Mouse (Mus musculus) lung, embryonic 15.5 days (tissue): ENCODE data around the gene Tusc2. TPM values are rescaled to one million over a fixed set of nuclear protein-coding genes. Genes with fewer than 3 reads are reported as not detected.
A peak's percentile ranks its signal among the peaks of the same experiment; 100 is the strongest.

Experiments
- ATAC-seq: fragments of 200-750 bp; cut with Nextera tagmentation; 2 replicates; pipeline ENCODE4 v1.8.0; 2017; ENCODE audit warnings: moderate number of reproducible peaks, borderline replicate concordance; ENCODE audit not compliant: low FRiP score, low TSS enrichment; ENCODE audit errors: extremely low read depth
- H3K27ac ChIP-seq: fragments of 300-500 bp; sonication (generic); 2 replicates; pipeline ENCODE4 v1.5.1; 2015; ENCODE audit warnings: moderate library complexity, mild to moderate bottlenecking, inconsistent platforms
- H3K27me3 ChIP-seq: fragments of 300-500 bp; sonication (generic); 2 replicates; pipeline ENCODE4 v1.6.1; 2015; ENCODE audit warnings: inconsistent platforms
- H3K36me3 ChIP-seq: fragments of 300-500 bp; sonication (generic); 2 replicates; pipeline ENCODE4 v1.6.1; 2015; ENCODE audit warnings: inconsistent platforms
- H3K4me1 ChIP-seq: fragments of 300-500 bp; sonication (generic); 2 replicates; pipeline ENCODE4 v1.6.1; 2015; ENCODE audit warnings: inconsistent platforms
- H3K4me2 ChIP-seq: fragments of 300-500 bp; sonication (generic); 2 replicates; pipeline ENCODE4 v1.6.1; 2015; ENCODE audit warnings: inconsistent platforms, mild to moderate bottlenecking, moderate library complexity
- H3K4me3 ChIP-seq: fragments of 300-500 bp; sonication (generic); 2 replicates; pipeline ENCODE4 v1.5.1; 2015; ENCODE audit warnings: mild to moderate bottlenecking, inconsistent platforms
- H3K9ac ChIP-seq: fragments of 300-500 bp; sonication (generic); 2 replicates; pipeline ENCODE4 v1.6.1; 2015; ENCODE audit warnings: inconsistent platforms
- H3K9me3 ChIP-seq: fragments of 300-500 bp; sonication (generic); 2 replicates; pipeline ENCODE4 v1.6.1; 2016; ENCODE audit warnings: inconsistent platforms
- WGBS: fragments of 180-500 bp; shearing (Covaris S2); methylation state at CpG from one replicate; pipeline ENCODE4 v1.1.7; 2015; 5-methylcytosine and 5-hydroxymethylcytosine counted together
- polyA plus RNA-seq: library from polyadenylated mRNA; unstranded; fragments of >200 nt; fragmentation: Nextera tagmentation; extraction: Ambion mirVana; gene quantifications from 2 replicates; pipeline ENCODE4 v1.2.1, GENCODE M21; 2015

Gene Tusc2
- polyA plus RNA-seq, 1 experiment from 2014 or later: 37.7 TPM

DNA sequence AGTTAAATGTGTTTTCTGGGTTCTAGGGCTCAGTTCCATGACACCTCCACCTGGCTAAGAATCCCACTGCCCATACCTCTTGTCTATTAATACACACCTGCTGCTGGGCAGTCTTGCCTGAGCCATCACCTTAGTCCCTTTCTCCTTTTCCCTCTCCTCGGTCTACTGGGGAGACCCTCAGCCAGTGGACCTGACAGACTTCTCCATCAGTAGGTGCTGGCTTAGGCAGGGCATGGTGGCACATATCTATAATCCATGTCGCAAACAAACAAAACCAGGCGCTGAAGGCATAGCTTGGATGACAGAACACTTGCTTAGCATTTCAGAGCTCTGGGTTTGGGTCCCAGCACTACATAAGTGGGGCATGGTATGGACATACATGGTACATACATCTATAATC, 24.3 kb upstream of the Tusc2 start:
- Histone ChIP-seq H3K36me3 (peaks cover 28% of the 10 kb centered on the region), H3K27me3 (no peaks in the 10 kb centered on the region), H3K4me2 (no peak overlapping the region), H3K4me1 (peaks cover 42% of the 10 kb centered on the region), H3K9ac (no peak overlapping the region), H3K4me3 (no peak overlapping the region), H3K27ac (no peak overlapping the region), H3K9me3 (no peaks in the 10 kb centered on the region)
- 91% methylated on average over 3 of the region's 3 CpGs for WGBS
- no peak for ATAC-seq

DNA sequence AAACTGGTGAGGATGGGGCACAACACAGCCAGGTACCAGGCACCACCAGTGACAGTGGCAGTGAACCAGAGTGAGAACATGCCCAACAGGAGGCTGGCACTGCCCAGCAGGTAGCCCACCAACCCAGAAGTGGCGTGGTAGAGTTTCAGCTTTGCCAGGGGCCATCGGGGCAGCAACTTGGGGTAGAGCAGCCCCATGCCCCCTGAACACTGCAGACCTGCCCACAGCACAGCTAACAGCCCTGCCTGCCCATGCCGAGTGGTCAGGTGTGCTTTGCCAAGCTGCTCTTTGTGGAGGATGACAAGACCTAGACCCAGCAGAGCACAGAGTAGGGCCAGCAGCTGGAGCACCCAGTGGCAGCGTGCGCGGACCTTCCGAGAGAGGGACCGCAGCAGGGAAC, 23.1 kb upstream of the Tusc2 start:
- H3K9me3 ChIP-seq: no peaks in the 10 kb centered on the region
- H3K36me3 ChIP-seq: peaks cover 34% of the 10 kb centered on the region
- H3K9ac ChIP-seq: no peak overlapping the region
- no peak for ATAC-seq
- WGBS: 91% methylated on average over 8 of the region's 8 CpGs
- H3K27ac ChIP-seq: no peak overlapping the region
- H3K4me2 ChIP-seq: no peak overlapping the region
- no peaks in the 10 kb centered on the region for H3K27me3 ChIP-seq
- no peak overlapping the region for H3K4me3 ChIP-seq
- H3K4me1 ChIP-seq: peaks cover 42% of the 10 kb centered on the region

DNA sequence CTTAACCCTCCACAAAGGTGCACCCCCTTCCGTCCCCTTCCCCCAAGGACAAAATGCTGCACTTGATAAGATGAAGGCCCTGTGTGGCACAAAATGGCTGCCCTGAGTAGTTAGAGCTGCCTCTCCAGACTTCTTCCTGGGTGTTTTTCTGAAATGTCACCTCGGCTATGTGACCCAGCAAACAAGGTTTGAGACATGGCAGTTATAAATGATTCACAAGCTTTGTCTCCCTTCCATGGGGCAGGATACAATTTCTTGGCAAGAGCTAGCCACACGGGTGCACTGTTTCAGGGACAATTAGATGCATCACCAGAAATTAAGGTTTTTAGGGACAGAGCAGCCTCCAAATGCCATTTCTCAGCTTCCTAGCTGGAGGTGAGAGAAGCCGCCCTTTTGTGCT, 22.6 kb upstream of the Tusc2 start:
- 61% methylated on average over 4 of the region's 4 CpGs for WGBS
- H3K4me1 ChIP-seq: peaks cover 37% of the 10 kb centered on the region
- H3K4me3 ChIP-seq: 0 out of 2 replicates have a peak overlapping the region, but pooled peaks have one; percentile 83
- H3K36me3 ChIP-seq: peaks cover 37% of the 10 kb centered on the region
- ATAC-seq: no peak
- no peaks in the 10 kb centered on the region for H3K9me3 ChIP-seq
- peak overlapping the region; percentile 84; the same call in 1 of the 2 replicates for H3K4me2 ChIP-seq
- H3K9ac ChIP-seq: no peak overlapping the region
- no peaks in the 10 kb centered on the region for H3K27me3 ChIP-seq
- H3K27ac ChIP-seq: no peak overlapping the region

DNA sequence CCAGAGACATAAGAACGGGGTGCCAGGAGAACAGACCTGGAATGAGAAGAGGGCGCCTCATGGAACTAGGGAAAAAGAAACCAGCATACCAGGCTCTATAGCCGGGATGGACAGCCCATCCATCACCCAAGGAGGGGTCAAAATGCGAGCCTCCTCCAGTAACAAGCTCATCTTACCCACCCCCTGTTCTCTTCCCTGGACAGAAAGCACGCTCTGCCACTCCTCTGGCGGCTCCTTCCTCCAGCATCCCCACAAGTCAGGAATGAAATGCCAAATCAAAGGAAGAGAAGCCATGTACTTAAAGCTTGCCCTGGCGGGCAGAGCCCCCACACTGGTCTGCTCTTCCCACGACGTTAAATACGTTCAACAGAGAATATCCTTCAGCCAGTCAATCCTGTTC, 22.1 kb upstream of the Tusc2 start:
- Histone ChIP-seq H3K4me2 (peak overlapping the region; percentile 84), H3K27ac (no peak overlapping the region), H3K9me3 (no peaks in the 10 kb centered on the region), H3K4me3 (peak overlapping the region; percentile 83), H3K4me1 (peaks cover 31% of the 10 kb centered on the region), H3K36me3 (peaks cover 37% of the 10 kb centered on the region), H3K9ac (0 out of 2 replicates have a peak overlapping the region, but pooled peaks have one; percentile 52), H3K27me3 (no peaks in the 10 kb centered on the region)
- no peak for ATAC-seq
- 21% methylated on average over 10 of the region's 10 CpGs for WGBS

DNA sequence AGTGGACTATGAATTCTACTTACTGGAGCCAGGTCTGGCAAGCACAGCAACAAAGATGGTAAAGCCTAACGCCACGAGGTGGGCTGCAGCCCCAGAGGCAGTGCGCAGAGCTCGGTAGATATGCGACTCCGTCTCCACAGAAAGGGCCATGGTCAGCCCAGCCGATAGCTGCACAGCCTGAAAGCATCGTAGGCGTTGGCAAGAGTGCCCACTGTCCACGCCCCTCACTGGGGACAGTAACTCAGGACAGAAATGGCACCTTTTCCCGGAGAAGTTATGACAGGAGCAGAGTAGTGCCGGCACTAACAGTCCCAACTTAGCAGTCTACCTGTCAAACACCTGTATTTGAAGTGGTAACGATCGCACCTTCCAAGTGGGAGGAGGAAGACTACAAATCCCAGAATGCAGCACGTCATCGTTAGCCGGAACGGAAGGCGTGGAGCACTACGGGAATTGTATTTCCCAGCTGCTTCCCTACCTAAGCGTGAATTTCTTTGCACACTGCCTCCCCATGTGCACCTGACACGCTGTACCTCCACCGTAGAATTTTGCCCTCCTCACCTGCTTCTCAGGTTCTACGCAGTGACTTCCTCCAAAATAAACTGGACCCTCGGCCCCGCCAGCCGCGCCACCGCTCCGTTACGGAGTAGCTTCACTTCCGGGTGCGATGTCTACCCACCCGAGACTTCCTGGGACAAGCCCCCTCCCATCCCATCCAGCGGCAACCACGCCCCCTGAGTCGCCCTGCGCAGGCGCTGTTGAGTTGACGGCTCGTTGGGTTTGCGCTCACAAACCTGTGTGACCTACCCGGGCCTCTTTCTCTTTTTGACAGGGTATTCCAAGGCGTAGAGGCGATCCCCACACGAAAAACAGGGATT, 21.3 kb upstream of the Tusc2 start, which contains the start of the genes Cyb561d2 and Nprl2:
Cyb561d2 (minus strand) TSS at position 720 of the 878 bp plus-strand sequence.
Nprl2 (plus strand) TSS at position 753 of the 878 bp plus-strand sequence.
- Histone ChIP-seq H3K4me3 (peak within 1 kb of the TSS; percentile 83), H3K27ac (peak within 1 kb of the TSS; percentile 75), H3K27me3 (no peaks in the 10 kb centered on the region), H3K9ac (peak within 1 kb of the TSS; percentile 61), H3K9me3 (no peaks in the 10 kb centered on the region), H3K4me1 (peaks cover 29% of the 10 kb centered on the region), H3K4me2 (peak within 1 kb of the TSS; percentile 84), H3K36me3 (peaks cover 37% of the 10 kb centered on the region)
- under 1% methylated on average over 46 of the region's 46 CpGs for WGBS
- peak; percentile 87 for ATAC-seq

DNA sequence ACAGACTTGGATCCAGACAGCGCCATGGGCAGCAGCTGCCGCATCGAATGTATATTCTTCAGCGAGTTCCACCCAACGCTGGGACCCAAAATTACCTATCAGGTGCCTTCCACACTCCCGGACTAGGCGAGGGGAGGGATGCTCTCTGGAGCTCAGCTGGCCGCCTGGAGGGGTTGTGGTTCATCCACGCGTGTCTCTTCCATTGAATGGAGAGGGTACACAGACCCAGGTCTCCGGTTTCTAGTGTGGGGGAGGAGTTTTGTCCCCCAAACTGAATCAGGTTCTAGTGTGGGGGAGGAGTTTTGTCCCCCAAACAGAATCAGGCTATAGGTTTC, 20.7 kb upstream of the Tusc2 start:
- Histone ChIP-seq H3K4me1 (peaks cover 29% of the 10 kb centered on the region), H3K9me3 (no peaks in the 10 kb centered on the region), H3K27me3 (no peaks in the 10 kb centered on the region), H3K36me3 (peaks cover 35% of the 10 kb centered on the region), H3K4me3 (peak overlapping the region; percentile 83), H3K9ac (peak overlapping the region; percentile 61), H3K4me2 (peak overlapping the region; percentile 84), H3K27ac (no peak overlapping the region; the same call in 1 of the 2 replicates)
- peak; percentile 2; the same call in 1 of the 2 replicates for ATAC-seq
- WGBS: 1% methylated on average over 11 of the region's 11 CpGs

DNA sequence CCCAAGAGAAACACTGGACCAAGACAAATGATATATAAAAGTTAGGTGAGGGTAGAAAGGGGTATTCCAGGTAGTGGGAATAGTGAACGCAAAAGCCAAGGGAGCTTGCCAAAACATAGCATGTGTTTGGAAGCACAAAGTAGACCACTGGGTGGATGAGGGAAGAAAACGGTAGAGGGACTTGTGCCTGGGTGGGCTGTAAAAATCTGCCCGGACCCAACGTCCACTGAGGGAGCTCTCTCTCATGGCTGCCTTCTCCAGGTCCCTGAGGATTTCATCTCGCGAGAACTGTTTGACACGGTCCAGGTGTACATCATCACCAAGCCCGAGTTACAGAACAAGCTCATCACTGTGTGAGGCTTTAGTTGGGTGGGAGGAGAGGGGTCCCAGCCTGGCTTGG, 20.3 kb upstream of the Tusc2 start:
- no peak overlapping the region for H3K27ac ChIP-seq
- H3K4me3 ChIP-seq: peak overlapping the region; percentile 83
- no peak for ATAC-seq
- H3K9ac ChIP-seq: peak overlapping the region; percentile 61
- H3K9me3 ChIP-seq: no peaks in the 10 kb centered on the region
- H3K36me3 ChIP-seq: peaks cover 32% of the 10 kb centered on the region
- H3K27me3 ChIP-seq: no peaks in the 10 kb centered on the region
- H3K4me2 ChIP-seq: peak overlapping the region; percentile 84
- 24% methylated on average over 8 of the region's 8 CpGs for WGBS
- H3K4me1 ChIP-seq: peaks cover 33% of the 10 kb centered on the region

DNA sequence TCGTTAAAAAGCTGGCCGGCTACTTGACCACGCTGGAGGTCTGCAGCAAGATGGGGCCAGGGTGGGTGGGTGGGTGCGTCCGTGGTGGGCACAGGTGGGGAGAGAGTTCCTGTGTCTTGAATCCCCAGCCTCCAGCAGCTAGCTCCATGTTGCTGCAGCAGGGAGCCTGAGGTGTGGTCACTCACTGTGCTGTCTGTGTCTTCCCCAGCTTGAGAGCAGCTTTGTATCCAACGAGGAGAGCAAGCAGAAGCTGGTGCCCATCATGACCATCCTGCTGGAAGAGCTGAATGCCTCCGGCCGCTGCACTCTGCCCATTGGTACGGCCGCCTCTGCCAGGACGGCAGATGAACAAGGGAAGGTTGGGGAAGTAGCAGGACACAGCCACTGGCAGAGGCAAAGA, 19.8 kb upstream of the Tusc2 start:
- Histone ChIP-seq H3K9me3 (no peaks in the 10 kb centered on the region), H3K4me3 (no peak overlapping the region), H3K27ac (no peak overlapping the region), H3K9ac (no peak overlapping the region), H3K36me3 (peaks cover 26% of the 10 kb centered on the region), H3K27me3 (no peaks in the 10 kb centered on the region), H3K4me1 (peaks cover 34% of the 10 kb centered on the region), H3K4me2 (no peak overlapping the region)
- no peak for ATAC-seq
- 83% methylated on average over 11 of the region's 11 CpGs for WGBS

DNA sequence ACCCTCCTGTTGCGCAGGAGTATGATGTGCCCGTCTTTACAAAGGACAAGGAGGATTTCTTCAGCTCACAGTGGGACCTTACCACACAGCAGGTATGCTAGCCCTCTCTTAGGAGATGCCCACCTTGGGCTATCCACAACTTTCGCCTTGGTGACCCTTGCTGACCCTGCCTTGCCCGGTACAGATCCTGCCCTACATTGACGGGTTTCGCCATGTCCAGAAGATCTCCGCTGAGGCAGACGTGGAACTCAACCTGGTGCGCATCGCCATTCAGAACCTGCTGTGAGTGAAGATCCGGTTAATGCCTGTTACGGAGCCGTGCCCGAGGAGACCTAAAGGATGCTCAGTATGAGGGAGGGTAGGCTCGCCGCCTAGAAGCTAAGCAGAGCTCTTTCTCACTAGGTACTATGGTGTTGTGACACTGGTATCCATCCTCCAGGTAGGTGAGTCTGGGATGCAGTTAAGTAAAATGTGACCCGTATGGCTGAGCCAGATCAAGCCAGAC, 18.8 kb upstream of the Tusc2 start:
- peaks cover 16% of the 10 kb centered on the region for H3K36me3 ChIP-seq
- 93% methylated on average over 17 of the region's 17 CpGs for WGBS
- H3K9ac ChIP-seq: no peak overlapping the region
- no peaks in the 10 kb centered on the region for H3K9me3 ChIP-seq
- no peak overlapping the region for H3K4me3 ChIP-seq
- no peak overlapping the region for H3K4me2 ChIP-seq
- no peaks in the 10 kb centered on the region for H3K27me3 ChIP-seq
- H3K4me1 ChIP-seq: peaks cover 34% of the 10 kb centered on the region
- no peak overlapping the region for H3K27ac ChIP-seq
- no peak for ATAC-seq

DNA sequence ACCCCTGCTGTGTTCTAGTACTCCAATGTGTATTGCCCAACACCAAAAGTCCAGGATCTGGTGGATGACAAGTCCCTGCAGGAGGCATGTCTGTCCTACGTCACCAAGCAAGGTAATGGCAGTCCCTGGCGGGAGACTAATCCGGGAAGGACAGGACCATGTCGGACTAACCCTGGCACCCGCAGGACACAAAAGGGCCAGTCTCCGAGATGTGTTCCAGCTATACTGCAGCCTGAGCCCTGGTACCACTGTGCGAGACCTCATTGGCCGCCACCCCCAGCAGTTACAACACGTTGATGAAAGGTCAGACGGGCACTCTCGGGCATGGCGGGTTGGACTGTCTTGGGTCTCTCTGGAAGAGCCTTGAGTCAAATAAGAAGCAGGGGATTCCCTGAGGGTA, 18.3 kb upstream of the Tusc2 start:
- Histone ChIP-seq H3K9ac (no peak overlapping the region), H3K4me2 (no peak overlapping the region), H3K36me3 (peaks cover 12% of the 10 kb centered on the region; the same call in 1 of the 2 replicates), H3K4me1 (peaks cover 34% of the 10 kb centered on the region), H3K27me3 (no peaks in the 10 kb centered on the region), H3K4me3 (no peak overlapping the region), H3K9me3 (no peaks in the 10 kb centered on the region), H3K27ac (no peak overlapping the region)
- ATAC-seq: no peak
- 90% methylated on average over 12 of the region's 12 CpGs for WGBS

DNA sequence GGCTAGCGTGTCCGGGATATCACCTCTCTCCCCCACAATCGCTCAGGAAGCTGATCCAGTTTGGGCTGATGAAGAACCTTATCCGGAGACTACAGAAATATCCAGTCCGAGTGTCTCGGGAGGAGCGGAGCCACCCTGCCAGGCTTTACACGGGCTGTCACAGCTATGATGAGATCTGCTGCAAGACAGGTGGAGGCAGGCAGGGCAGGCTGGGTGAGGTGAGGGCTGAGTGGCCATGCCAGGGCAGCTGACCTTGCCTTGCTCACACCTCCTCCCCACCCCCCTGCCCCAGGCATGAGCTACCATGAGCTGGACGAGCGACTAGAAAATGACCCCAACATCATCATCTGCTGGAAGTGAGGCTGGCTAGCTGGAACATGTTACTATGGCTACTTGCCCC, 17.9 kb upstream of the Tusc2 start:
- no peak overlapping the region for H3K27ac ChIP-seq
- no peaks in the 10 kb centered on the region for H3K27me3 ChIP-seq
- peaks cover 37% of the 10 kb centered on the region for H3K4me1 ChIP-seq
- H3K36me3 ChIP-seq: peaks cover 9% of the 10 kb centered on the region; the same call in 1 of the 2 replicates
- 85% methylated on average over 10 of the region's 10 CpGs for WGBS
- H3K9me3 ChIP-seq: no peaks in the 10 kb centered on the region
- no peak overlapping the region for H3K4me3 ChIP-seq
- no peak overlapping the region for H3K4me2 ChIP-seq
- no peak overlapping the region for H3K9ac ChIP-seq
- no peak for ATAC-seq

DNA sequence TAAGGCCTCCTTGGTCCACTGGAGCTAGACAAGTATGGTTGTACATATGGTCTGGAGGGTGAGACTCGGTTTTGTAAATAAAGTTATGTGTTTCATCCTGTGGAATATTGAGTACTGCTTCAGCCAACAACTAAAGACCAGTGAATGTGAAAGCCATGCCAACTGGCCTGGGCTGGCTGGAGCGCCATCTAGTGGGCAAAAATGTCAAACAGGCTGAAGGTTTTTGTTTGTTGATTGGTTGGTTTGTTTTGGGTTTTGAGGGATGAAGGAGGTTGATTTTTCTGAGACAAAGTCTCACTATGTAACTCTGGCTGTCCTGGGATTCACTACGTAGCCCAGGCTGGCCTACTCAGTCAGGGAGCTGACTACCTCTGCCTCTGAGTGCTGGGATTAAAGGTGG, 17.5 kb upstream of the Tusc2 start:
- H3K27ac ChIP-seq: no peak overlapping the region
- H3K9me3 ChIP-seq: no peaks in the 10 kb centered on the region
- WGBS: 12% methylated on average over 3 of the region's 3 CpGs
- no peaks in the 10 kb centered on the region for H3K27me3 ChIP-seq
- peaks cover 9% of the 10 kb centered on the region; the same call in 1 of the 2 replicates for H3K36me3 ChIP-seq
- no peak overlapping the region for H3K4me2 ChIP-seq
- no peak overlapping the region for H3K9ac ChIP-seq
- ATAC-seq: no peak
- no peak overlapping the region for H3K4me3 ChIP-seq
- H3K4me1 ChIP-seq: peaks cover 41% of the 10 kb centered on the region
